Mouse (Mus musculus) liver, postnatal 0 days (tissue): Measurements from ENCODE around the gene Myh9.

ENCODE experiments used
- CTCF ChIP-seq: sonication (generic); IDR thresholded peaks from 2 replicates; pipeline ENCODE4 v1.5.1; 2016; ENCODE audit warnings: antibody characterized with exemption, low read depth
- EP300 ChIP-seq: IDR thresholded peaks from 2 replicates; pipeline ENCODE4 v1.6.1; 2016; ENCODE audit warnings: antibody characterized with exemption, low read depth, mild to moderate bottlenecking

DNA sequence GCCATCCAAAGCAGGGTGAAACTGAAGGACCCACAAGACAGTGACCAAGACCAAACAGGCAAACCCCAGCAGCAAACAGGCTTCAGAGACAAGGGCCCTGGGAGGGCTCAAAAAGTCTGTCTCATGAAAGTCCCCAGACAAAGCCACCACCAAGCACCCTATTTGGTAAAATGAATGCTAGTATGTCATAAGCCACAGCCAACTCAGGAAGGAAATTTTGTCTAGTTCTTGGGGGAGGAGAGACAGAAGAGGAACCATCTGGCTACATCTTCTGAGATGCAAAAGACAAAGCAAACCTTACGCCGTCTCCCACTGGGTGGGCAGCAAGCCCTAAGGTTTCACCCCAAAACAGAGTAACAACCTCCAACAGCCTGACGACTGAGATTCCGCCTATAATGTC, 36.3 kb downstream of the Myh9 start:
- TF ChIP-seq CTCF = no peak
- TF ChIP-seq EP300 = no peak
